Mouse (Mus musculus) mature B cell (primary cell): ENCODE measurements around the gene Pex14.

Experiments
- in situ Hi-C: fragments of 300-500 bp; cut with MboI; formaldehyde crosslinking; loops from 2 replicates; pipeline ENCODE4 v1.14.3; 2019

Pex14 gene

DNA sequence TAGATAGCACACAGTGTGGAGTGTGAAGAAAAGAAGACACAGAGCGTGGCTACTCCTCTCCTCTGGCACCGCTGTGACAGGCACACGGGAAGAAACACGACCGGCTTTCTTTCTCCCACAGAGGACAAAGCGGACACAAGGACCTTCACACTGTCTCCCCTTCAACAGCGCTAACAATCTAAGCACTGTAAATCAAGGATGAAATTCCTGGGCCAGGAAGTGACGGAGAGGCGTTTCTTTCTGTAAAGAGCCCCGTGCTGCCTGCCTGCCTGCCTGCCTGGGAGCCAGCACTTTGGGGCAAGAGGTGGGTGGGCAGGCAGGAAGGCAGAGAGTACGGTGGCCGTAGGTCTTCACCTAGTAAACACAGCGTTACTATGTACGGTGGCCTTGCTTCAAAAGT, 42.2 kb downstream of the Pex14 start:
- in situ Hi-C loops: no loop called here

DNA sequence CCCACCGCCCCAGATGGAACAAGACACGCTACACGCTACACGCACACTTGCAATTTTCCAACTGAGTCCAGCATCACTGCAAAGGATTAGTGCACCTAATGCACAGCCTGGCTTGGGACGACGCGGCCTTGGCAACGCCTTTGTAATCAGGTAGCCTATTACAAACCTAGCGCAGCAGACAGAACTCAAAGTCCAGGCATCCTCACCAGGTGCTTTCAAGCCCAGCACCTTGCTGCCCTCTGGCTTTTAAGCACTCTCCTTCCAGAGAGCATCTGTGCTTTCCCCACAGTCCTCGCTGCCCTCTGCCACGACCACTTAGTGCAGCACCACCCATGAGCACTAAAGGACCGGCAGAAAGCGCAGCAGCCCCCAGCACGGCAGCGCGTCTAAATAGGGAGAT, 42.7 kb downstream of the Pex14 start:
- in situ Hi-C loops: no loop called here

DNA sequence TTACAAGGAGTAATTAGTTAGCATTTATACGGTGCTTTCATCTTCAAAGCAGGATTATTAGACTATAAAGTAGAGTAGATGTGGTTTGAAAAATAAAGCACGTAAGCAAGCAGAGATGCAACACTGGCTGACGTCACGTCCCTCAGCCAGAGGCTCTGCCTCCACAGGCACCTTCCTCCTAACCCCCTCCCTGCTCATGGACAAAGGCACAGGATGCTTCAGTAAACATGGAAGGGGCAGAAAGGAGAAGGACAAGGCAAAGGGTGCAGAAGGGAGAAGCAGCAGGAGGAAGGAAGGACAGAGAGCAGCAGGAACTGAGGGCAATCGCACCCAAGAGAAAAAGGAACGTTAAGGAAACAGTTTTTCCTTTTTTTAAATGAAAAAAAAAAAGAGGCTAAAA, 43.8 kb downstream of the Pex14 start:
- in situ Hi-C loops: no loop called here

GRCm38 (mm10) chr4:149049351-149050159, 50.1 kb downstream of the Pex14 start:
- in situ Hi-C loops: no loop called here

- in situ Hi-C loops: no loop called here
These were observed 50.9 kb downstream of the Pex14 start for GRCm38 (mm10) chr4:149048625-149049228.

- in situ Hi-C loops: no loop called here
These were observed 52.3 kb downstream of the Pex14 start for GRCm38 (mm10) chr4:149047360-149047759.

DNA sequence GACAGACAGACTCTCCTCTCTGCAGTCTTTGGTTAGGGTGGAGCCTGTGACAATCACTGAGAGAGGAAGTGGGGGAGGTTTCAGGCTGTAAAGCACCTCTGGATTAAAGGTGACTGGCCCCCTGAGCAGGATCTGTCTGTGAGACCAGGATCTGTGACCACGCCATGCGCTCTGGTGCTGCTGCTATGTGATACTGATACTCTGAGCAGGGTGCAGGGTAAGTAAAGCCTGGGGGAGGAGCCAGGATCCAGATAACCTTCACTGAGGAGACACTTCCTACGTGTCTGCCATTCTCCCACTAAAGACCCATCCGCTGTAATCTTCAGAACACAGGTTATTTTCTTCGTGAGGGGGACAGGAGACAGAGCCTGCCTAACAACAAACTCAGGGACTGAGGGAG, 53.8 kb downstream of the Pex14 start:
- in situ Hi-C loops: no loop called here

- in situ Hi-C loops: no loop called here
These were observed 59.4 kb downstream of the Pex14 start for GRCm38 (mm10) chr4:149040289-149040688.

- in situ Hi-C loops: no loop called here
These were observed 62.0 kb downstream of the Pex14 start for GRCm38 (mm10) chr4:149037706-149038105.

- in situ Hi-C loops: no loop called here
These were observed 63.1 kb downstream of the Pex14 start for GRCm38 (mm10) chr4:149036592-149036991.

DNA sequence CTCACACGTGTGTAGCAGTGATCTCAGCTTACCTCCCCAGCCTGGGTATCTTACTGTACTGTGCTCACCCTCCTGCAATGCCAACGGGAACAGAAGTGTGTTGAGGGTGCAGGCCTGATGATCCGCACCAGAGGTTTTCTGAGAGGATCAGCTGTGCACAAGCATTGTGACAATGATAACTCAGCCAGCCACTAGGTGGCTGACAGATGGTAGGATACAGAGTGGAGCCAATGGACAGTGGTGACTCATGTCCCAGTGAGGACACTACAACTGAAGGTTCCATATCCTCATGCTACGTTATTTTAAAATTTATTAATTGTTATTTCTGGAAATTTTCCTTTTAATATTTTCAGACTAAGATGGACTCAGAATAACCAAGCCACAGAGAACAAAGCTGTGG, 68.2 kb downstream of the Pex14 start:
- in situ Hi-C loops: no loop called here

- in situ Hi-C loops: no loop called here
These were observed 72.1 kb downstream of the Pex14 start for GRCm38 (mm10) chr4:149027571-149027970.

- in situ Hi-C loops: no loop called here
These were observed 74.4 kb downstream of the Pex14 start for GRCm38 (mm10) chr4:149025242-149025641.

DNA sequence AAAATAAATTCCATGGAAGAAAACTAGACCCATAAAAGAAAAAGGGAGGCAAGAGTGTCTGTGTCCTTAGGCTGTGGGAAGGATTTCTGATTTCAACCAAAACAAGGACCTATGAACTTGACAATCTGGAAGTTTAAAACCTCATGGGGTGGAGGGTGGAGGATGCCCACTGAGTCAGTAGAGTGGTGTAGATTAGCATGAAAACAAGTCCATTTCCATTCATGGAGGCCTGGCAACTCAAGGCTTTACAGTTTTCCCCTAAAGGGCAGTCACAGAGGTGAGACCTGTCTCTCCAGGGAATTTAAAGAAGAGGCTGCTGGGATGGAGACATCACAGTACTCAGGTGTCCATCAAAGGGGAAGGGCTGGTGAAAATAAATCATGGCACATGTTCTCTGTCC, 78.7 kb downstream of the Pex14 start:
- in situ Hi-C loops: no loop called here

- in situ Hi-C loops: no loop called here
These were observed 80.2 kb downstream of the Pex14 start for GRCm38 (mm10) chr4:149019456-149019855.

- in situ Hi-C loops: no loop called here
These were observed 92.9 kb downstream of the Pex14 start for GRCm38 (mm10) chr4:149006756-149007155.

- in situ Hi-C loops: no loop called here
These were observed 93.6 kb downstream of the Pex14 start for GRCm38 (mm10) chr4:149006107-149006506.

DNA sequence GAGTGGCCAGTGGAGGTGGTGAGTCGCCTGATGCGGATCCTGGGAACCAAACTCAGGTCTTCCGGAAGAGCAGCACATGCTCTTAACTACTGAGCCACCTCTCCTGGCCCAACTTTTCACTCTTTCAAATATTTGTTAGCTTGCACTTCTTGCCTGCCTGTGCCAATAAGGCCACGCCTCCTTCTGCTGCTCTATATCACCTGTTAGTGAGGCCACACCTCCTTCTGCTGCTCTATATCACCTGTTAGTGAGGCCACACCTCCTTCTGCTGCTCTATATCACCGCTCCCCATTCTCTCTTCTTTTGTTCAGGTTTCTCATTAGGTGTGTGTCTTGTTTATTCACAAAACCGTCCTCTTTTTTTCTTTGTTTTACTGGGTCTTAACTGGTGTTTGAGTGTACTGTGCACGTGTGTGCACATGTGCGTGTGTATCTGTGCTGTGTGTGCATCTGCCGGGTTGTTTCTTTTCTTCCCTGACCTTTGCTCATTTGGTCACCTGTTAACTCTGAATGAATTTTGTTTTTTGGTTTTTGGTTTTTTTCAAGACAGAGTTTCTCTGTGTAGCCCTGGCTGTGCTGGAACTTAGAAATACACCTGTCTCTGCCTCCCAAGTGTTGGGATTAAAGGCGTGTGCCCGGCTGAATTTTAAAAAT, 97.1 kb downstream of the Pex14 start:
- in situ Hi-C loops: no loop called here

GRCm38 (mm10) chr4:149001515-149001914, 98.2 kb downstream of the Pex14 start:
- in situ Hi-C loops: no loop called here

DNA sequence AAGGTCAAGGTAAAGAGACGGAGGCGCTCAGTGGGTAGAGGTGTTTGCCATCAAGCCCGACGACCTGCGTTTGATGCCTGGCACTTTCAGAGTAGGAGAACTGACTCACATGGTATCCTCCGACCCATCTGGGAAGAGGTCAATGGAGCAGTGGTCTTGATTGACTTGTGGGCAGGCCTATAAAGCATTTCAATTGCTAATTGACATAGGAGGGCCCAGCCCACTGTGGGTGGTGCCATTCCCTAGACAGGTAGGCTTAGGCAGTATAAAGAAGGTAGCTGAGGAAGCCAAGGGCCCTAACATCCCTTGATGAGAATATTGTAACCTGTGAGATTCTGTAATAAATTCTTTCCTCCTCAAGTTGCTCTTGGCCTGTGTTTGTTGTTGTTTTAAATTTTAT, 98.9 kb downstream of the Pex14 start:
- in situ Hi-C loops: no loop called here

DNA sequence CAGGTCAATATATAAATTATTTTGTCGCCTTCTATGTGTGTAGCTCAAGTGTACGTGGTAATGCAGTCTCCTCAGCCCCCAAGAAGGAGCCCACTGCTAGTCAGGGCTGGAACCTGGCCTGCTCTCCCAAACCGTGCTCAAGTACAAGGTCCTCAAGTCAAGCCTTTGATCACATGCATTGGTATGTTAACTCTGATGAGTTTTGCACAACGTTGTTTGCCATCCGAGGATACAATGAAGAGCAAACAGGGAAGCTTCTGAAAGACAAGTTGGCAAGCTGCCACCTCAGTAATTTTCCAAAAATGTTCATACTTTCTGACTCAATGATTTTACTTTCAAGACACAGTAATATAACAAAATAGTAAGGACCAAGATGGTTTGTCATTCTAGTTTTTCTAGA, 105.7 kb downstream of the Pex14 start:
- in situ Hi-C loops: no loop called here

DNA sequence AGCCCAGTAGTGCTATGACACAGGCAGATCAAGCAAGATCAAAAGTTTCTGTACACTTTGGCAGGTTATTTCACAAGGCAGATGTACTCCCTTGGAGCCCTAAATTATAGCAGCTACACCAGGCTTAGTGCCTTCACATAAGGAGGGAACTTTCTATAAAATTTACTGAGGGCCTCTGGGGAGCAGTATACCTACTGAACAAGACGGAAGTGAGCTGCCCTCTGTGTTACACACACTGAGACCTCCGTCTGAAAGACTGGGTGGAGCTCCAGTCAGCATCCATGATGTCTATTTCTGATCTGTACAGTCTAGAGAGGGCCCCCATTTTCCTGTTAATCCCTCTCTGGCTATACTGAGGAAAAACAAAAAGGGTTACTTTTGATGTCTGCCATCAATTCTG, 109.6 kb downstream of the Pex14 start:
- in situ Hi-C loops: no loop called here
